13 mouse cellular contexts compared by ENCODE assay signal in the genomic region with DNA sequence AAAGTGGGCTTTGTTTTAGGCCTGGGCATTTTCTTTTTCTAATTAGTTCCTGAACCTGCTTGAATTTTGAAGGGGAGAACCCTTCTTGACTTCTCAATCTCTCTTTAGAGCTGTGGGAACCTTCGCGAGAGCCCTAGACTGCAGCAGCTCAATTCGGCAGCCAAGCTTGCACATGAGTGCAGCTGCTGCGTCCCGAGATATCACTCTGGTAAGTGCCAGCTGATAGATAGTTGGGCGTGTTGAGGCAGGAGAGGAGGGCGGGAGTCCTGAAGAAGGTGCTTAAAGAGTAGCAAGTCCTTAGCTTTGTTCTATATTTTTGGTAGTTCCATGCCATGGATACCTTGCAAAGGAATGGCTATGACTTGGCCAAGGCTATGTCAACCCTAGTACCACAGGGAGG.
"Had no signal": no experiment of that assay in that cellular context is flagged by ENCODE, and none has a peak within 500 bp of the region (broad histone marks: within the 10 kb centered on the region; RNA-seq: fewer than 3 reads in every experiment).

No protein-coding gene starts in this region.

- H3K4me2 ChIP-seq: intestine, embryonic 15.5 days; kidney, embryonic 15.5 days; midbrain, embryonic 12.5 days had no signal

- H3K9me3 ChIP-seq: intestine, embryonic 15.5 days; kidney, embryonic 15.5 days; limb, embryonic 10.5 days; midbrain, embryonic 12.5 days had no signal

- H3K9ac ChIP-seq: intestine, embryonic 15.5 days; kidney, embryonic 15.5 days; midbrain, embryonic 12.5 days had no signal

- H3K4me3 ChIP-seq: intestine, embryonic 15.5 days; kidney, embryonic 15.5 days; left cerebral cortex, adult 2 months; limb, embryonic 10.5 days; midbrain, embryonic 12.5 days had no signal

- H3K27ac ChIP-seq: intestine, embryonic 15.5 days; kidney, embryonic 15.5 days; left cerebral cortex, adult 2 months; limb, embryonic 10.5 days; midbrain, embryonic 12.5 days; stomach, postnatal 0 days had no signal

- ATAC-seq: intestine, embryonic 15.5 days; lung, postnatal 0 days had no signal

- DNase-seq: kidney, adult 18-20 months; kidney, postnatal 14 days; lung, adult 2 months; lung, postnatal 36 days; right cerebral cortex, adult 18-20 months; thymus, postnatal 14 days had no signal

- H3K27me3 ChIP-seq: intestine, embryonic 15.5 days; kidney, embryonic 15.5 days; midbrain, embryonic 12.5 days had no signal
